Mouse (Mus musculus): ENCODE results near the gene Rnf217.

GRCm38 (mm10) chr10:31553302-31553701 lies 55.7 kb downstream of the Rnf217 start:
- TF ChIP-seq EP300 (IDR thresholded peaks at IDR 0.05; ENCODE audit: low read depth) (no peak), CTCF (IDR thresholded peaks at IDR 0.05; ENCODE audit: low read depth) (no peak)
